Mouse (Mus musculus) midbrain, postnatal 0 days (tissue): ENCODE data around the gene Gm42517. TPM values are rescaled to one million over a fixed set of nuclear protein-coding genes. Genes with fewer than 3 reads are reported as not detected.

ENCODE experiments used
- ATAC-seq: fragments of 200-750 bp; cut with Nextera tagmentation; 2 replicates; pipeline ENCODE4 v1.8.0; 2017; ENCODE audit warnings: moderate number of reproducible peaks, mild to moderate bottlenecking, moderate TSS enrichment, moderate library complexity; ENCODE audit not compliant: low FRiP score
- DNase-seq: peaks from one replicate; pipeline ENCODE4 v3.0.0-alpha.2; 2015; ENCODE audit warnings: low spot score
- H3K27ac ChIP-seq: fragments of 300-500 bp; sonication (generic); 2 replicates; pipeline ENCODE4 v1.5.1; 2014; ENCODE audit warnings: low read depth, mild to moderate bottlenecking, low read length, mixed read lengths
- H3K27me3 ChIP-seq: fragments of 300-500 bp; sonication (generic); 2 replicates; pipeline ENCODE4 v1.6.1; 2014; ENCODE audit warnings: low read length, control low read depth, mixed read lengths; ENCODE audit not compliant: insufficient read depth
- H3K36me3 ChIP-seq: fragments of 300-500 bp; sonication (generic); 2 replicates; pipeline ENCODE4 v1.6.1; 2014; ENCODE audit warnings: low read length, control low read depth, mixed read lengths; ENCODE audit not compliant: insufficient read depth
- H3K4me1 ChIP-seq: fragments of 300-500 bp; sonication (generic); 2 replicates; pipeline ENCODE4 v1.6.1; 2014; ENCODE audit warnings: mild to moderate bottlenecking, control low read depth, antibody characterized with exemption, low read length, mixed read lengths; ENCODE audit not compliant: insufficient read depth
- H3K4me2 ChIP-seq: fragments of 300-500 bp; sonication (generic); 2 replicates; pipeline ENCODE4 v1.6.1; 2014; ENCODE audit warnings: low read depth, mild to moderate bottlenecking, low read length, mixed read lengths; ENCODE audit not compliant: poor library complexity, severe bottlenecking
- H3K4me3 ChIP-seq: fragments of 300-500 bp; sonication (generic); 2 replicates; pipeline ENCODE4 v1.5.1; 2014; ENCODE audit warnings: low read depth, mild to moderate bottlenecking, low read length, moderate library complexity
- H3K9ac ChIP-seq: fragments of 300-500 bp; sonication (generic); replicated peaks from 2 replicates; pipeline ENCODE4 v1.6.1; 2014; ENCODE audit warnings: mild to moderate bottlenecking, low read length, moderate library complexity, mixed read lengths; ENCODE audit not compliant: poor library complexity, severe bottlenecking
- H3K9me3 ChIP-seq: fragments of 300-500 bp; sonication (generic); 2 replicates; pipeline ENCODE4 v1.6.1; 2016; ENCODE audit warnings: low read length, control low read depth
- CTCF ChIP-seq: IDR thresholded peaks from 2 replicates; pipeline ENCODE4 v1.5.1; 2016; ENCODE audit warnings: antibody characterized with exemption, mild to moderate bottlenecking
- WGBS: fragments of 180-500 bp; shearing (Covaris S2); extraction: QIAGEN DNeasy Blood & Tissue Kit; methylation state at CpG from one replicate; pipeline ENCODE4 v1.1.7; 2014; 5-methylcytosine and 5-hydroxymethylcytosine counted together
- polyA plus RNA-seq: library from polyadenylated mRNA; unstranded; fragments of >200 nt; fragmentation: Nextera tagmentation; extraction: Ambion mirVana; gene quantifications from 2 replicates; pipeline ENCODE4 v1.2.1, GENCODE M21; 2015
- total RNA-seq: library from RNA; depleted of rRNA; stranded (reverse); fragments of >200 nt; gene quantifications from 2 replicates; pipeline ENCODE4 v1.2.3, GENCODE M21; 2014

Gm42517 gene
- total and polyA plus RNA-seq, 2 experiments from 2014 or later = 4.6 to 116 TPM

DNA sequence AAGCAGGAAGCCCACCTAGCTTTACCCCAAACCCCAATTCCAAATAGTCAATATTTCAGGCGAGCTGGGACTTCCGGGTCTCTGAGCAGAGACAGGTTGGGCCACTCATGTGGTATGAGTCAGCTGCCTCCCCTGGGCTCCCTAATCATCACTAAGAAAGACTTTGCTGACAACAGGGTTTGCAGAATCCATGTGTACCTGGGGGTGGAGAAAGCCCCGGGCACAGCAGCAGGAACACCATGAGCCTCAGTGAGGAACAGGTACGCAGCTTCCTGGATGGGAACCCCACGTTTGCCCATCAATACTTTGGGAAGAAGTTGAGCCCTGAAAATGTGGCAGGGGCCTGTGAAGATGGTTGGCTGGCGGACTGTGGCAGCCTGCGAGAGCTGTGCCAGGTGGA lies 20.5 kb upstream of the Gm42517 start, which contains the start of gene Pde6b:
Pde6b (plus strand) TSS at position 191 of the 400 bp plus-strand sequence.
- Histone ChIP-seq H3K4me2 (no peak within 1 kb of the TSS), H3K27ac (no peak within 1 kb of the TSS), H3K36me3 (no peaks in the 10 kb centered on the region), H3K9me3 (no peaks in the 10 kb centered on the region), H3K9ac (no peak within 1 kb of the TSS), H3K4me3 (no peak within 1 kb of the TSS), H3K27me3 (no peaks in the 10 kb centered on the region), H3K4me1 (no peaks in the 10 kb centered on the region)
- ATAC-seq = no peak
- DNase-seq = no peak
- TF ChIP-seq CTCF = no peak
- WGBS = 87% methylated on average over 7 of the region's 7 CpGs

- H3K4me2 ChIP-seq = no peak overlapping the region
- ATAC-seq (no peak), DNase-seq (no peak)
- H3K4me3 ChIP-seq = no peak overlapping the region
- no peaks in the 10 kb centered on the region for H3K9me3 ChIP-seq
- no peaks in the 10 kb centered on the region for H3K36me3 ChIP-seq
- no peak for TF ChIP-seq CTCF
- H3K27me3 ChIP-seq = no peaks in the 10 kb centered on the region
- H3K27ac ChIP-seq = no peak overlapping the region
- H3K4me1 ChIP-seq = no peaks in the 10 kb centered on the region
- no peak overlapping the region for H3K9ac ChIP-seq
- 71% methylated on average over 4 of the region's 4 CpGs for WGBS
These were observed 18.7 kb upstream of the Gm42517 start for GRCm38 (mm10) chr5:108386449-108386848.

GRCm38 (mm10) chr5:108385632-108386031 lies 17.9 kb upstream of the Gm42517 start:
- 95% methylated on average over 2 of the region's 2 CpGs for WGBS
- H3K27ac ChIP-seq = no peak overlapping the region
- DNase-seq = no peak
- no peak for TF ChIP-seq CTCF
- H3K9ac ChIP-seq = no peak overlapping the region
- no peaks in the 10 kb centered on the region for H3K4me1 ChIP-seq
- no peak overlapping the region for H3K4me3 ChIP-seq
- no peaks in the 10 kb centered on the region for H3K27me3 ChIP-seq
- no peak overlapping the region for H3K4me2 ChIP-seq
- H3K36me3 ChIP-seq = no peaks in the 10 kb centered on the region
- H3K9me3 ChIP-seq = no peaks in the 10 kb centered on the region
- ATAC-seq = no peak

- ATAC-seq (no peak), DNase-seq (no peak)
- H3K36me3 ChIP-seq = no peaks in the 10 kb centered on the region
- no peak overlapping the region for H3K9ac ChIP-seq
- no peaks in the 10 kb centered on the region for H3K9me3 ChIP-seq
- no peak overlapping the region for H3K27ac ChIP-seq
- H3K4me2 ChIP-seq = no peak overlapping the region
- H3K4me1 ChIP-seq = no peaks in the 10 kb centered on the region
- 0 out of 2 replicates have a peak, but pooled peaks cover 3% of the 10 kb centered on the region for H3K27me3 ChIP-seq
- WGBS = 89% methylated on average over 4 of the region's 4 CpGs
- no peak for TF ChIP-seq CTCF
- no peak overlapping the region for H3K4me3 ChIP-seq
These were observed 10.6 kb upstream of the Gm42517 start for GRCm38 (mm10) chr5:108378346-108378745.

DNA sequence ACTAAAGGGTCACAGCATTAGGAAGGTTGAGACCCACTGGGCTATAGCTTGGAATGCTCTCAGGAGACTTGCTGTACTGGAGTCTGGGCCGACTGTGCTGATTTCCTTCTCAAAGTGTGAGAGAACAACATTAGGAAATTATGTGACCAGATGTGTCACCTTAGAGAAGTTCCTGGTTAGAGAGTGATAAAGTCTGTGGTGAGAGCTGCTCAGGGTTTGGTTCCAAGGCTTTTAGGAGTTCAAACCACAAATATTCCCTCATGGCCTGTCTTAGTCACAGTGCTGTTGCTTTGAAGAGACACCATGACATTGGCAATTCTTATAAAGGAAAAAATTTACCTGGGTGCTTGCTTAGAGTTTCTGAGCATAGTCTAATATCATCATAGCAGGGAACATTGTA lies 8.3 kb upstream of the Gm42517 start:
- no peak for TF ChIP-seq CTCF
- 61% methylated on average over 1 of the region's 1 CpGs for WGBS

DNA sequence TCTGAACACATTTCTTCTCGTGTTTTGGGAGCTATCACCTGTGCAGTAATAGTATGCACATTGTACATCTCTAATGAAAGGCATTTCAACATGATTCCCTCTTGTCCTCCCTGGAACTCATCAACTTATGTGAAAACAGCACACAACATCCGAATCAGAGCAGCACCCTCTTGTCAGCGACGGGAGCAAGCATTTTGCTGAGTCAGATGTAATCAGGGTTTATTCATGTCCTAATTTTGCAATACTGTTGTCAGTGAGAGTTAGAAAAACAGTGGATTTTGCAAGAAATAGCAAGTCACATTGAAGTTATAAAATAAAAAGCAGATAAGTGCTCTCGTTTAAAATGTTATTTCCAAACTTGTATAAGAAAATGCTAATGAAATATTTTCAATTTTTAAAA lies 6.4 kb upstream of the Gm42517 start:
- Histone ChIP-seq H3K36me3 (no peaks in the 10 kb centered on the region), H3K4me1 (no peaks in the 10 kb centered on the region; the same call in 1 of the 2 replicates), H3K27me3 (peaks cover 18% of the 10 kb centered on the region), H3K9ac (no peak overlapping the region), H3K9me3 (no peaks in the 10 kb centered on the region), H3K4me3 (no peak overlapping the region), H3K27ac (no peak overlapping the region), H3K4me2 (no peak overlapping the region)
- ATAC-seq (no peak), DNase-seq (no peak)
- no peak for TF ChIP-seq CTCF
- WGBS = 78% methylated on average over 5 of the region's 5 CpGs

More for the DNA sequence above, 8.3 kb upstream of the Gm42517 start:
- DNase-seq = no peak
- Histone ChIP-seq H3K4me3 (no peak overlapping the region), H3K9me3 (no peaks in the 10 kb centered on the region), H3K4me2 (no peak overlapping the region), H3K4me1 (no peaks in the 10 kb centered on the region), H3K27ac (no peak overlapping the region), H3K27me3 (peaks cover 6% of the 10 kb centered on the region), H3K9ac (no peak overlapping the region), H3K36me3 (no peaks in the 10 kb centered on the region)
- ATAC-seq = no peak
